ENCODE assay signal across 9 mouse cellular contexts in the genomic region with DNA sequence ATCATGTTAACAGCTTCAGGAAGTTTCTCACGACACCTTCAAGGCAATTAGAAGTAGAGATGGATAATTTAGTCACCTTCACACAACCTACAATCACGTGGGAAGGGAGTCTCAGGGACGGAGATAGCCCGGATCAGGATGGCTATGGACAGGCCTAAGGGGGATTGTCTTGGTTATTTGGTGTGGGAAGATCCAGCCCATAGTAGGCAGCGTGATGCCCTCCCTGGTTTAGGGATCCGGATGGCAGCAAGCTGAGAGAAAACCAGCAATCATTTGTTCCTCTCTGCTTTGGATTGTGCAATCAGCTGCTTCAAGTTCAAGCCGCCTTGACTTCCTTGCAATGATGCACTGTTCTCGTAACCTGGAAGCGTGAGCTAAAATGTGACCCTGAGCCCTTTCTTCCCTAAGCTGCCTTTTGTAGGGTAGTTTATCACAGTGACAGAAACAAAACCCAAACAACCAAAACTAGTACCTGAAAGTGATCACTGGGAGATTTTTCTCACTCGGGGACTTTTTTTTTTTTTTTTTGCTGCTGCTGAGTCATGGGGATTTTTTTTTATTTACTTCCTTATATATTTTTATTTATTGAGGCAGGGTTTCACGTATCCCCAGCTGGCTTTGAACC. TPM values are rescaled to one million over a fixed set of nuclear protein-coding genes. Genes with fewer than 3 reads are reported as not detected.
DNase-seq lines count a peak whose midpoint lies in the region; ATAC-seq and TF ChIP-seq lines count a peak whose summit lies in the region.
"Had no signal": no experiment of that assay in that cellular context is flagged by ENCODE, and none has a peak within 500 bp of the region (broad histone marks: within the 10 kb centered on the region; RNA-seq: fewer than 3 reads in every experiment).

No protein-coding gene starts in this region.

- H3K4me1 ChIP-seq in intestine, postnatal 0 days (replicated peaks; ENCODE audit: control insufficient read depth, insufficient read depth, low read length), result no peaks in the 10 kb centered on the region
- H3K4me1 ChIP-seq in forebrain, embryonic 12.5 days, result peaks cover 4% of the 10 kb centered on the region
- 0 out of 2 replicates have a peak, but pooled peaks cover 3% of the 10 kb centered on the region for H3K4me1 ChIP-seq in forebrain, embryonic 13.5 days

- H3K9ac ChIP-seq in intestine, postnatal 0 days (ENCODE audit: low read depth, low read length), result no peak overlapping the region
- no peak overlapping the region for H3K9ac ChIP-seq in forebrain, embryonic 12.5 days
- no peak overlapping the region for H3K9ac ChIP-seq in forebrain, embryonic 13.5 days

- intact Hi-C loops in gastrocnemius, adult 2 months (cut with DNase I), result no loop called here
- intact Hi-C loops in left cerebral cortex, adult 2 months (cut with DNase I), result no loop called here
- intact Hi-C loops in left cerebral cortex, postnatal 25 days (cut with DNase I), result no loop called here

- H3K36me3 ChIP-seq in intestine, postnatal 0 days (ENCODE audit: control insufficient read depth, insufficient read depth), result no peaks in the 10 kb centered on the region
- no peaks in the 10 kb centered on the region for H3K36me3 ChIP-seq in forebrain, embryonic 12.5 days (replicated peaks)
- H3K36me3 ChIP-seq in forebrain, embryonic 13.5 days (ENCODE audit: poor library complexity, severe bottlenecking), result no peaks in the 10 kb centered on the region
- H3K36me3 ChIP-seq: forebrain, embryonic 10.5 days had no signal

- peak overlapping the region; percentile 75 for H3K4me3 ChIP-seq in gastrocnemius, adult 2 months
- no peak overlapping the region for H3K4me3 ChIP-seq in left cerebral cortex, adult 2 months
- H3K4me3 ChIP-seq in intestine, postnatal 0 days (ENCODE audit: low read depth, low read length), result no peak overlapping the region
- H3K4me3 ChIP-seq in forebrain, embryonic 12.5 days (replicated peaks), result no peak overlapping the region
- no peak overlapping the region for H3K4me3 ChIP-seq in forebrain, embryonic 13.5 days

- no peak for DNase-seq in gastrocnemius, adult 2 months
- DNase-seq in gastrocnemius, postnatal 4 days (ENCODE audit: low spot score in 2 of 2), result no peak
- no peak for DNase-seq in left cerebral cortex, adult 2 months (ENCODE audit: extremely low spot score in 1 of 2, low spot score in 2 of 2)
- DNase-seq in left cerebral cortex, postnatal 25 days (ENCODE audit: low spot score in 2 of 2), result no peak

- H3K9me3 ChIP-seq in intestine, postnatal 0 days (ENCODE audit: control insufficient read depth), result no peaks in the 10 kb centered on the region
- no peaks in the 10 kb centered on the region for H3K9me3 ChIP-seq in forebrain, embryonic 12.5 days
- H3K9me3 ChIP-seq in forebrain, embryonic 13.5 days (replicated peaks), result no peaks in the 10 kb centered on the region
- H3K9me3 ChIP-seq: forebrain, embryonic 10.5 days had no signal

- H3K27me3 ChIP-seq in intestine, postnatal 0 days (replicated peaks; ENCODE audit: control insufficient read depth, insufficient read depth, low read length), result peaks cover 5% of the 10 kb centered on the region; the same call in 1 of the 2 replicates
- peaks cover 23% of the 10 kb centered on the region for H3K27me3 ChIP-seq in forebrain, embryonic 12.5 days
- H3K27me3 ChIP-seq in forebrain, embryonic 13.5 days, result peaks cover 24% of the 10 kb centered on the region

- ATAC-seq in intestine, postnatal 0 days, result no peak
- ATAC-seq in megakaryocyte progenitor cell, adult 5-6 weeks (replicated peaks; ENCODE audit: poor library complexity), result peak; percentile 8
- no peak for ATAC-seq in forebrain, embryonic 12.5 days (ENCODE audit: low FRiP score)
- ATAC-seq in forebrain, embryonic 13.5 days, result no peak

- no peak for TF ChIP-seq CTCF in gastrocnemius, adult 2 months (IDR thresholded peaks at IDR 0.05)
- TF ChIP-seq CTCF in left cerebral cortex, adult 2 months (IDR thresholded peaks at IDR 0.05), result no peak
- TF ChIP-seq CTCF in intestine, postnatal 0 days (IDR thresholded peaks at IDR 0.05; ENCODE audit: low read depth), result no peak

- 44% methylated on average over 11 of the region's 11 CpGs for WGBS in intestine, postnatal 0 days
- WGBS in forebrain, embryonic 12.5 days, result 63% methylated on average over 11 of the region's 11 CpGs
- 70% methylated on average over 11 of the region's 11 CpGs for WGBS in forebrain, embryonic 13.5 days

- peak overlapping the region; percentile 59 for H3K4me2 ChIP-seq in intestine, postnatal 0 days (replicated peaks; ENCODE audit: low read depth)
- H3K4me2 ChIP-seq in forebrain, embryonic 12.5 days, result no peak overlapping the region
- H3K4me2 ChIP-seq in forebrain, embryonic 13.5 days, result no peak overlapping the region

- peak overlapping the region; percentile 92 for H3K27ac ChIP-seq in gastrocnemius, adult 2 months
- H3K27ac ChIP-seq in left cerebral cortex, adult 2 months, result peak overlapping the region; percentile 61; the same call in 1 of the 2 replicates
- H3K27ac ChIP-seq in intestine, postnatal 0 days (ENCODE audit: low read depth, low read length), result peak overlapping the region; percentile 21
- no peak overlapping the region for H3K27ac ChIP-seq in forebrain, embryonic 12.5 days
- H3K27ac ChIP-seq in forebrain, embryonic 13.5 days, result no peak overlapping the region
- H3K27ac ChIP-seq: forebrain, embryonic 10.5 days had no signal

RNA-seq across cellular contexts. Expression of gene Srgn, which starts 18.1 kb away (rescaled TPM):
- 10 to 100 TPM; 12.9 to 19.7 TPM for total RNA-seq in gastrocnemius, adult 2 months (2021)
- 10 to 100 TPM; 16.2 to 16.7 TPM for total RNA-seq in gastrocnemius, postnatal 4 days (2021)
- 1 to 10 TPM; 7.1 to 9.7 TPM for total RNA-seq in left cerebral cortex, adult 2 months (2021)
- total RNA-seq in left cerebral cortex, postnatal 25 days (2021), result 1 to 10 TPM; 8.2 to 9.1 TPM
- 18.9 and 21.6 TPM in 2 replicates for polyA plus RNA-seq in intestine, postnatal 0 days (2015; fragmentation: Nextera tagmentation; extraction: Ambion mirVana)
- 4,537 and 5,213 TPM in 2 replicates for total RNA-seq in megakaryocyte progenitor cell, adult 5-6 weeks (2015)
- 2,549 and 3,020 TPM in 2 replicates for total RNA-seq in megakaryocyte progenitor cell, adult 5-6 weeks (2017)
- polyA plus RNA-seq in forebrain, embryonic 12.5 days (2016; fragmentation: Nextera tagmentation; extraction: Ambion mirVana), result 3.2 and 3.8 TPM in 2 replicates
- 5.9 and 6.0 TPM in 2 replicates for polyA plus RNA-seq in forebrain, embryonic 13.5 days (2015; fragmentation: Nextera tagmentation; extraction: Ambion mirVana)

RNA-seq across cellular contexts. Expression of gene Vps26a, which starts 22.5 kb away (rescaled TPM):
- 10 to 100 TPM; 30.1 to 30.4 TPM for total RNA-seq in gastrocnemius, adult 2 months (2021)
- total RNA-seq in gastrocnemius, postnatal 4 days (2021), result 10 to 100 TPM; 30.4 to 32.8 TPM
- total RNA-seq in left cerebral cortex, adult 2 months (2021), result 10 to 100 TPM; 46.9 to 47.4 TPM
- 10 to 100 TPM; 48.9 to 52.9 TPM for total RNA-seq in left cerebral cortex, postnatal 25 days (2021)
- polyA plus RNA-seq in intestine, postnatal 0 days (2015; fragmentation: Nextera tagmentation; extraction: Ambion mirVana), result 102 and 116 TPM in 2 replicates
- 64.3 and 75.4 TPM in 2 replicates for total RNA-seq in megakaryocyte progenitor cell, adult 5-6 weeks (2015)
- 78.1 and 84.2 TPM in 2 replicates for total RNA-seq in megakaryocyte progenitor cell, adult 5-6 weeks (2017)
- polyA plus RNA-seq in forebrain, embryonic 12.5 days (2016; fragmentation: Nextera tagmentation; extraction: Ambion mirVana), result 89.7 and 95.6 TPM in 2 replicates
- 83.0 and 86.0 TPM in 2 replicates for polyA plus RNA-seq in forebrain, embryonic 13.5 days (2015; fragmentation: Nextera tagmentation; extraction: Ambion mirVana)

RNA-seq across cellular contexts. Expression of gene Supv3l1, which starts 59.6 kb away (rescaled TPM):
- 10 to 100 TPM; 14.5 to 21.4 TPM for total RNA-seq in gastrocnemius, adult 2 months (2021)
- 10 to 100 TPM; 22.2 to 25.2 TPM for total RNA-seq in gastrocnemius, postnatal 4 days (2021)
- 10 to 100 TPM; 21.8 to 24.8 TPM for total RNA-seq in left cerebral cortex, adult 2 months (2021)
- 10 to 100 TPM; 22.0 to 22.6 TPM for total RNA-seq in left cerebral cortex, postnatal 25 days (2021)
- polyA plus RNA-seq in intestine, postnatal 0 days (2015; fragmentation: Nextera tagmentation; extraction: Ambion mirVana), result 12.8 and 13.6 TPM in 2 replicates
- total RNA-seq in megakaryocyte progenitor cell, adult 5-6 weeks (2015), result 38.1 and 47.5 TPM in 2 replicates
- 41.8 and 46.6 TPM in 2 replicates for total RNA-seq in megakaryocyte progenitor cell, adult 5-6 weeks (2017)
- 26.4 and 28.9 TPM in 2 replicates for polyA plus RNA-seq in forebrain, embryonic 12.5 days (2016; fragmentation: Nextera tagmentation; extraction: Ambion mirVana)
- 24.2 and 25.5 TPM in 2 replicates for polyA plus RNA-seq in forebrain, embryonic 13.5 days (2015; fragmentation: Nextera tagmentation; extraction: Ambion mirVana)

RNA-seq across cellular contexts. Expression of gene 4930507D05Rik, which starts 59.9 kb away (rescaled TPM):
- total RNA-seq in gastrocnemius, adult 2 months (2021), result under 1 TPM; 0.11 to 0.13 TPM
- total RNA-seq in gastrocnemius, postnatal 4 days (2021), result under 1 TPM; 0.29 to 0.39 TPM
- total RNA-seq in left cerebral cortex, adult 2 months (2021), result 1 to 10 TPM; 1.1 to 1.4 TPM
- total RNA-seq in left cerebral cortex, postnatal 25 days (2021), result 1 to 10 TPM; 1.3 to 1.8 TPM
- 0.14 TPM in 2 replicates for polyA plus RNA-seq in intestine, postnatal 0 days (2015; fragmentation: Nextera tagmentation; extraction: Ambion mirVana)
- total RNA-seq in megakaryocyte progenitor cell, adult 5-6 weeks (2015), result 1.6 and 2.0 TPM in 2 replicates
- 1.1 and 2.0 TPM in 2 replicates for total RNA-seq in megakaryocyte progenitor cell, adult 5-6 weeks (2017)
- polyA plus RNA-seq in forebrain, embryonic 12.5 days (2016; fragmentation: Nextera tagmentation; extraction: Ambion mirVana), result 0.65 and 0.88 TPM in 2 replicates
- 0.70 and 0.94 TPM in 2 replicates for polyA plus RNA-seq in forebrain, embryonic 13.5 days (2015; fragmentation: Nextera tagmentation; extraction: Ambion mirVana)

Comparison
In these comparisons a context has a peak if more than half of its experiments do, and no peak if none do; other contexts are left out.
1. H3K27ac ChIP-seq: peak in gastrocnemius, adult 2 months (single experiment), left cerebral cortex, adult 2 months (single experiment) and intestine, postnatal 0 days (single experiment); none in forebrain, embryonic 12.5 days (single experiment) and forebrain, embryonic 13.5 days (single experiment).
2. RNA of gene Srgn, which starts 18.1 kb away (total RNA-seq): 2,549 to 5,213 TPM in megakaryocyte progenitor cell, adult 5-6 weeks; 12.9 to 19.7 TPM in gastrocnemius, adult 2 months, 16.2 to 16.7 TPM in gastrocnemius, postnatal 4 days, 7.1 to 9.7 TPM in left cerebral cortex, adult 2 months and 8.2 to 9.1 TPM in left cerebral cortex, postnatal 25 days; every median in the first group is over 100 times any median in the second.